Mouse (Mus musculus) olfactory bulb, adult 2 months (tissue): Measurements from ENCODE around the gene Pvalb.

Experiments used
- CTCF ChIP-seq: fragments of 200-500 bp; IDR thresholded peaks from 2 replicates; pipeline ENCODE4 v1.5.1; 2012; ENCODE audit warnings: low read depth, mild to moderate bottlenecking, low read length, moderate library complexity; ENCODE audit not compliant: insufficient read depth
- POLR2A ChIP-seq: fragments of 200-500 bp; IDR thresholded peaks from 2 replicates; pipeline ENCODE4 v1.6.1; 2012; ENCODE audit warnings: mild to moderate bottlenecking, low read depth, low read length, moderate library complexity; ENCODE audit not compliant: insufficient read depth

GRCm38 (mm10) chr15:78194320-78194719, 11.9 kb downstream of the Pvalb start:
- TF ChIP-seq POLR2A = no peak
- no peak for TF ChIP-seq CTCF
